Mouse (Mus musculus): ENCODE results near the gene Prkcd. TPM values are rescaled to one million over a fixed set of nuclear protein-coding genes. Genes with fewer than 3 reads are reported as not detected.

Prkcd gene
- polyA plus RNA-seq, 1 experiment from 2014 or later = 63.5 TPM

DNA sequence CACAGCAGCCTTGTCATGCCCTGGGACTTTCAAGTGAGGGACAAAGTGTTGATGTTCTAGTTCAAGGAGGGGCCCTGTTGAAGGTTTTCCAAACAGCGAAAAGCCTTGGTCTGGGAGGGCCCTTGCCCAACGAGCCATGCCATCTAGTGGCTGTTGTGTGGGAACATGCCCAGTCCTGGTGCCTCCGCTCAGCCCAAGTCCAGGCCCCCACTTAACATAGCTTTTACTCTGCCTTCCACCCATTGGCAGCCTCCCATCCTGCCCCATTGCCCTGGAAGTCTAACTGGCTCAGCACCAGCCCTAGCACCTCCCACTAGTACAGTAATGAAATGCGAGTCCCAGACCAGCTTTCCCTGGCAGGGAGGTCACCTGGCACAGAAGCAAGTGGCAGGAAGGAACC is 25.0 kb upstream of the Prkcd start:
- no peaks in the 10 kb centered on the region for H3K27me3 ChIP-seq
- no peak overlapping the region for H3K9ac ChIP-seq
- no peak overlapping the region for H3K4me3 ChIP-seq (replicated peaks)
- H3K4me1 ChIP-seq = peaks cover 13% of the 10 kb centered on the region
- no peaks in the 10 kb centered on the region for H3K36me3 ChIP-seq
- no peaks in the 10 kb centered on the region for H3K9me3 ChIP-seq (replicated peaks)
- no peak overlapping the region for H3K4me2 ChIP-seq (replicated peaks)
- 15% methylated on average over 4 of the region's 4 CpGs for WGBS
- H3K27ac ChIP-seq (replicated peaks) = no peak overlapping the region
- ATAC-seq (ENCODE audit: insufficient number of reproducible peaks, low FRiP score, low TSS enrichment, low read depth) = peak; percentile 80

DNA sequence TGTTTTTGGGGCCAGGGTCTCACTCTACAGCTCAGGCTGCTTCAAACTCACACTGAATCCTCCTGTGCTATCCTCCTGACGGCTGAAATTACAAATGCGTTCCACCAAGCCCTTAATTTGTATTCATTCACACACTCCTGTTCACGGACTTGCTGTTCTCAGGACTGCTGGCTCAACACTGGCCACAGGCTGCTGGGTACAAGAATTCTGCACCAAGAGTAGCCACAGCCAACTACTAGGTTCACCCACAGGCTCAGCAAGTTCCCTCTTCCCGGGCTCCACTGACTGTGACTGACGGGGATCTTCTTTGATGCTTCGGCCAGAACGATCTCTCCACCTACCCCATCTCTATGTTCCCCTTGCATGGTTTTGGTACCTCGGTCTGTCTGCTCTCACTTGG is 23.7 kb upstream of the Prkcd start:
- ATAC-seq (ENCODE audit: insufficient number of reproducible peaks, low FRiP score, low TSS enrichment, low read depth) = no peak
- Histone ChIP-seq H3K4me1 (peaks cover 5% of the 10 kb centered on the region; the same call in 1 of the 2 replicates), H3K4me2 (replicated peaks) (no peak overlapping the region), H3K9ac (no peak overlapping the region), H3K27ac (replicated peaks) (no peak overlapping the region), H3K9me3 (replicated peaks) (no peaks in the 10 kb centered on the region), H3K4me3 (replicated peaks) (no peak overlapping the region), H3K36me3 (no peaks in the 10 kb centered on the region), H3K27me3 (no peaks in the 10 kb centered on the region)
- 74% methylated on average over 8 of the region's 8 CpGs for WGBS

DNA sequence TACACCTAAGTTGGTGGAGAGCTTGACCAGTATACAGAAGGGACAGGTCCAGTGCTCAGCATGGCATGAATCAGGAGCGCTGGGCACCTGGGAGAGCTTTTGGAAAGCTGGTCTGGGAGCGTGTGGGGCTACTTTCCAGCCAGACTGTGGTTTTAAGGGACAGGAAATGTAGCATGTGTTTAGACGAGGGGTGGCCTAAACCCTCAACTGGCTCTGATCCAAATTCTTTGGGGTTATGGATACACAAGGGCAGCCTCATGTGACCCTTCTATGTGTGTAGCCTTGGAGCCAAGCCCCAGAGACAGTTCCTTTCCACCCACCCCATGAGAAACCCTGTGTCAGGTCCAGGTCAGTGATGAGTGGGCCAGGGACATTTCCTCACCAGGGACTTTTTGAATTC is 22.5 kb upstream of the Prkcd start:
- WGBS = 42% methylated on average over 3 of the region's 3 CpGs
- ATAC-seq (ENCODE audit: insufficient number of reproducible peaks, low FRiP score, low TSS enrichment, low read depth) = no peak
- H3K9ac ChIP-seq = no peak overlapping the region

DNA sequence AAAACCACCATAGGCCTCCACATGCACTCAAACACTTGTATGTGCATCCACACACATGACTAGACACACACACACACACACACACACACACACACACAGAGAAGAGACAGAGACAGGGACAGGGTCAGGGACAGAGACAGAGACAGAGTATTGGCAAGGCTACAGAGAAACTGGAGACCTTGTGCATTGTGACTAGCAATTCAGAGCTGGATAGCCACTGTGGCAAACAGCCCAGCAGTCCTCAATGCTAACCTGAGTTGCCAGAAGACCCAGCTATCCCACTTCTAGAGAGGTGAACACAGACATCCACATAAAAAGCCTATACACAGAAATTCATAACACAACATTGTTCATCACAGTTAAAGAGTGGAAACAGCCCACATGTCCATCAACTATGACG is 20.5 kb upstream of the Prkcd start:
- 82% methylated on average over 1 of the region's 1 CpGs for WGBS
- H3K9ac ChIP-seq = no peak overlapping the region
- 0 out of 2 replicates have a peak, but pooled peaks cover 6% of the 10 kb centered on the region for H3K4me1 ChIP-seq
- H3K36me3 ChIP-seq = no peaks in the 10 kb centered on the region
- no peak overlapping the region for H3K4me3 ChIP-seq (replicated peaks)
- H3K9me3 ChIP-seq (replicated peaks) = no peaks in the 10 kb centered on the region
- no peak overlapping the region for H3K27ac ChIP-seq (replicated peaks)
- H3K27me3 ChIP-seq = no peaks in the 10 kb centered on the region
- ATAC-seq (ENCODE audit: insufficient number of reproducible peaks, low FRiP score, low TSS enrichment, low read depth) = no peak
- H3K4me2 ChIP-seq (replicated peaks) = no peak overlapping the region

More for the DNA sequence above, 22.5 kb upstream of the Prkcd start:
- H3K36me3 ChIP-seq = no peaks in the 10 kb centered on the region
- H3K9me3 ChIP-seq (replicated peaks) = no peaks in the 10 kb centered on the region
- no peaks in the 10 kb centered on the region for H3K27me3 ChIP-seq
- H3K4me1 ChIP-seq = 0 out of 2 replicates have a peak, but pooled peaks cover 6% of the 10 kb centered on the region
- H3K4me2 ChIP-seq (replicated peaks) = no peak overlapping the region
- H3K4me3 ChIP-seq (replicated peaks) = no peak overlapping the region
- no peak overlapping the region for H3K27ac ChIP-seq (replicated peaks)

DNA sequence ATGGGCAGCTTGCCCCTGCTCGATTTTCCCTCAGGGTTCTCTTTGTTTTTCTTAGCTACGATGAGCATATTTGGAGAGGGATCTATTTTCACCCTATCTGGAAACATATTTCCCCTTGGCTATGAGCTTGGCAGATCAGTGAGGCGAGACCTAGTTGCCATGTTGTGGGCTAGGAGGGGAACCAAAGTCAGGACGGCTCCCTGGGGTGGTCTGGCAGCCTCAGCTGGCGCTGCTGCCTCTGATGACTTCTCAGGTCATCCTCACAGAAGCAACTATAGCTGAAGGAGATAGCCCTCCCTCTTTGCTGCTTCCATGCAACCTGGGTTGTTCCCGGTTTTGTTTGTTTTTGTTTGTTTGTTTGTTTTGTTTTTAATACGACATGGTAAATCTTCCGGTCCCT is 19.1 kb upstream of the Prkcd start:
- no peak overlapping the region for H3K4me3 ChIP-seq (replicated peaks)
- H3K4me2 ChIP-seq (replicated peaks) = no peak overlapping the region
- no peak overlapping the region for H3K9ac ChIP-seq
- no peak overlapping the region for H3K27ac ChIP-seq (replicated peaks)
- ATAC-seq (ENCODE audit: insufficient number of reproducible peaks, low FRiP score, low TSS enrichment, low read depth) = no peak
- H3K4me1 ChIP-seq = 0 out of 2 replicates have a peak, but pooled peaks cover 2% of the 10 kb centered on the region
- no peaks in the 10 kb centered on the region for H3K9me3 ChIP-seq (replicated peaks)
- H3K27me3 ChIP-seq = no peaks in the 10 kb centered on the region
- no peaks in the 10 kb centered on the region for H3K36me3 ChIP-seq
- WGBS = 51% methylated on average over 8 of the region's 8 CpGs

DNA sequence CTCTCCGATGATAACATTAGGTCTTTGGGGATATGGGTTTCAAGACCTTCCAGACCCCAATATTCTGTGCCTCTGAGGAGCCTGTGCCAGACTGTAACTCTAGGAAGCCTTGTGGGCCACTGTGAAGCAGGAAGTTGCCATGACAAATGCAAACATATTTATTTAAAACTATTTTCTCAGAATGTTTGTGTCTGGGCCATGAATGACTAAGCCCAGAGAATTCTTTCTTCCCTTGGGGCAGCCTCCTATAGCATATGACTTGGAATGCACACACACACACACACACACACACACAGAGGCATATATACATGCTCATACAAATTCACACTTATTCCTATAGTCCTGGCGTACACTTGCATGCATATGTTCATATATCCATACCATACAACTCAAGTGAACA is 18.0 kb upstream of the Prkcd start:
- Histone ChIP-seq H3K36me3 (no peaks in the 10 kb centered on the region), H3K4me2 (replicated peaks) (no peak overlapping the region), H3K4me1 (0 out of 2 replicates have a peak, but pooled peaks cover 2% of the 10 kb centered on the region), H3K27ac (replicated peaks) (no peak overlapping the region), H3K27me3 (no peaks in the 10 kb centered on the region), H3K9ac (no peak overlapping the region), H3K4me3 (replicated peaks) (no peak overlapping the region), H3K9me3 (replicated peaks) (no peaks in the 10 kb centered on the region)
- 94% methylated on average over 2 of the region's 2 CpGs for WGBS
- no peak for ATAC-seq (ENCODE audit: insufficient number of reproducible peaks, low FRiP score, low TSS enrichment, low read depth)

DNA sequence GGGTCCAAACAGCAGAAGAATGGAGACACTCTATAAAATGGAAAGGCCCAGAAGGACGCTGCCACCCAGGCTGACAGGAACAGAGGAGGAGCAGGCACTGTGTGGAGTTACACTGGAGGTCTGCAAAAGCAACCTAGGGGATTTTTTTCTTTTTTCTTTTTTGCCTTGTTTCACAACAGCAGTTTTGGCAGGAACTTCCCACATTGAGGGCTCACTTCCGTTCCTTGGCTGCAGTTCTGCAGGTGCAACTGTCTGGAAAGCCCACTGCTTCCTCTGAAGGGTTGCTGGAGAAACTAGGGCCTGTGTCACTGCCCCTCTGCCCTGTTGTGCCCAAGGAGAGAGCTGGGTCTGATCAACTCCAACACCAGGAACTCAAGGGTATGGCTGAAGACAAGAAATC is 15.7 kb upstream of the Prkcd start:
- WGBS = 67% methylated on average over 2 of the region's 2 CpGs
- Histone ChIP-seq H3K4me2 (replicated peaks) (no peak overlapping the region), H3K9ac (no peak overlapping the region), H3K27me3 (no peaks in the 10 kb centered on the region), H3K4me3 (replicated peaks) (no peak overlapping the region), H3K4me1 (peaks cover 12% of the 10 kb centered on the region; the same call in 1 of the 2 replicates), H3K9me3 (replicated peaks) (no peaks in the 10 kb centered on the region), H3K36me3 (no peaks in the 10 kb centered on the region), H3K27ac (replicated peaks) (no peak overlapping the region)
- ATAC-seq (ENCODE audit: insufficient number of reproducible peaks, low FRiP score, low TSS enrichment, low read depth) = no peak

DNA sequence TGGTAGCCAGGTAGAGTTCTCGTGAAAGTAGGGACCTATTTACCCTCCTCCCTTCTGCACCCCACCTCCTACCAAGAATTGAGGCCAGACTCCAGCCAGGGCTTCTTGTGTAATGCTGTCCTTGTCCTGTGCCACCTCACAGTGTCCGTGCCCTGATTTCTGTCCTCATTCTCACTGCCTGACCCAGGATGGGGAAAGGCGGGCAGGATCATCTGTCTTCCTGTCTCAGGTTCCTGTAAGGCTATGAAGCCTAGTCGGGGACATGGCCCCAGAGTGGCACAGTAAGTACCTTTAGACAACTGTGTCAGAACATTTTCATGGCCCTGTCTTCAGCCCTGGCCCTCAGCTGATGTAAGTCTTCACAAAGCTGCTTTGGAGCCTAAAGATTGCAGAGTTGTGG is 12.7 kb upstream of the Prkcd start:
- H3K4me3 ChIP-seq (replicated peaks) = no peak overlapping the region
- no peaks in the 10 kb centered on the region for H3K9me3 ChIP-seq (replicated peaks)
- H3K9ac ChIP-seq = no peak overlapping the region
- no peaks in the 10 kb centered on the region for H3K27me3 ChIP-seq
- no peaks in the 10 kb centered on the region for H3K36me3 ChIP-seq
- H3K27ac ChIP-seq (replicated peaks) = no peak overlapping the region
- ATAC-seq (ENCODE audit: insufficient number of reproducible peaks, low FRiP score, low TSS enrichment, low read depth) = no peak
- H3K4me1 ChIP-seq = peaks cover 13% of the 10 kb centered on the region; the same call in 1 of the 2 replicates
- 76% methylated on average over 4 of the region's 4 CpGs for WGBS
- no peak overlapping the region for H3K4me2 ChIP-seq (replicated peaks)

DNA sequence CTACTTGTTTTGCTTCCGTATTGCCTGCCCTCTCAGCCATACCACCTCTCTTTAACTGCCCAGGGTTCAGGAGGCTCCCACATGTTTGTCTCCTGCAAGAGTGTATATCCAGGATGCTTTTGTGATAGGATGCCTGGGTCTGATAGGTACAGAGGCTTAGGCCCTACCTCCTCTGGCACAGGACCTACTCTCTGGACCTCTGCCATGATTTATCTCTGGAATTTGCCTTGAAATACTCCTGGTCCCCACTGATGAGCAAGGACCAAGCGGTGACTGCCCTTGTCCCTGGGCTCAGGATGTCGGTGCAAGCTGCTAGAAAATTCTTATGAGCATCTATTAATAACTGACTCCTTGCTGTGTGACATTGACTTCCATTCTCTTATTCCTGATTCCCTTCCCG is 12.0 kb upstream of the Prkcd start:
- H3K4me3 ChIP-seq (replicated peaks) = no peak overlapping the region
- H3K27me3 ChIP-seq = no peaks in the 10 kb centered on the region
- H3K9me3 ChIP-seq (replicated peaks) = no peaks in the 10 kb centered on the region
- H3K4me1 ChIP-seq = peaks cover 13% of the 10 kb centered on the region; the same call in 1 of the 2 replicates
- 84% methylated on average over 4 of the region's 4 CpGs for WGBS
- no peak overlapping the region for H3K4me2 ChIP-seq (replicated peaks)
- H3K9ac ChIP-seq = no peak overlapping the region
- no peak for ATAC-seq (ENCODE audit: insufficient number of reproducible peaks, low FRiP score, low TSS enrichment, low read depth)
- no peaks in the 10 kb centered on the region for H3K36me3 ChIP-seq
- no peak overlapping the region for H3K27ac ChIP-seq (replicated peaks)

DNA sequence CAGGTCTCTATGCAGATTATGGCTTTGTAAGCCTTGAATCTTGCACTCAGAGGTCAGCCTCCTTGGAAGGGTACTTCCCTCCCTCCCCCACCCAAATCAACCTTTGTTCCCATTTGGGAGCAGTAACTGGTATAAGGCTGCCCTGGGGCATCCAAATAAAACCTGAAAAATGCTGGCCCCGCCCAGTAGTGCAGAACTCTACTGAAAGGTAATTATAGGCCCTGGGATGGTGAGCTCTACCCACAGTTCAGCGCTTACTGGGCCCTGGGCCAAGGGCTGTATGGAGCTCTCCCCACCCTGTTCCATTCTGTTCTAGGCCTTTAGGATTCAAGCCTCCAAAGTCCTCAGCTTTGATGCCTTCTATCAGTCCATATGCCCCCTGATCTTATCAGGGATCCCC is 11.1 kb upstream of the Prkcd start:
- ATAC-seq (ENCODE audit: insufficient number of reproducible peaks, low FRiP score, low TSS enrichment, low read depth) = 0 out of 2 replicates have a peak, but pooled peaks have one; percentile 75
- 42% methylated on average over 2 of the region's 2 CpGs for WGBS
- Histone ChIP-seq H3K36me3 (no peaks in the 10 kb centered on the region), H3K27me3 (no peaks in the 10 kb centered on the region), H3K4me1 (peaks cover 13% of the 10 kb centered on the region; the same call in 1 of the 2 replicates), H3K4me3 (replicated peaks) (no peak overlapping the region), H3K9ac (no peak overlapping the region), H3K4me2 (replicated peaks) (no peak overlapping the region), H3K27ac (replicated peaks) (no peak overlapping the region), H3K9me3 (replicated peaks) (no peaks in the 10 kb centered on the region)

DNA sequence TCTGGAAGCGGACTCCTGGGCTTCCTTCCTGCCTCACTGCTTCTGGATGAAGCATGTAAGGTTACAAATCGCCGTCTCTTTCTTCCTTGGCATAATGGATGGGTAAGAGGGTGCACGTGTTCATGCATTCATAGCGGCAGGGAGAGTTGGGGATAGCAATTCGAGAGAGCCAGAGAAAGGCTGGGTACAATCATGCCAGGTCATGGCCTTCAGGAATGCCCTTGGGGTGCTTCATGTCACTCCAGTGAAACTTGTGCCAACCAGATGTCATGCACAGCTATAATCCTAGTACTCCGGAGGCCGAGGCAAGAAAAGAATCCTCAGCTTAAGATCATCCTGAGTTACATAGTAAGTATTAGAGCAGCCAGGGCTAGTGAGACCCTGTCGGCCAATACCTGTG is 10.5 kb upstream of the Prkcd start:
- Histone ChIP-seq H3K9me3 (replicated peaks) (no peaks in the 10 kb centered on the region), H3K4me2 (replicated peaks) (no peak overlapping the region), H3K4me3 (replicated peaks) (no peak overlapping the region), H3K36me3 (no peaks in the 10 kb centered on the region), H3K4me1 (peaks cover 18% of the 10 kb centered on the region), H3K27ac (replicated peaks) (no peak overlapping the region), H3K27me3 (no peaks in the 10 kb centered on the region), H3K9ac (no peak overlapping the region)
- no peak for ATAC-seq (ENCODE audit: insufficient number of reproducible peaks, low FRiP score, low TSS enrichment, low read depth)
- WGBS = 55% methylated on average over 9 of the region's 9 CpGs

DNA sequence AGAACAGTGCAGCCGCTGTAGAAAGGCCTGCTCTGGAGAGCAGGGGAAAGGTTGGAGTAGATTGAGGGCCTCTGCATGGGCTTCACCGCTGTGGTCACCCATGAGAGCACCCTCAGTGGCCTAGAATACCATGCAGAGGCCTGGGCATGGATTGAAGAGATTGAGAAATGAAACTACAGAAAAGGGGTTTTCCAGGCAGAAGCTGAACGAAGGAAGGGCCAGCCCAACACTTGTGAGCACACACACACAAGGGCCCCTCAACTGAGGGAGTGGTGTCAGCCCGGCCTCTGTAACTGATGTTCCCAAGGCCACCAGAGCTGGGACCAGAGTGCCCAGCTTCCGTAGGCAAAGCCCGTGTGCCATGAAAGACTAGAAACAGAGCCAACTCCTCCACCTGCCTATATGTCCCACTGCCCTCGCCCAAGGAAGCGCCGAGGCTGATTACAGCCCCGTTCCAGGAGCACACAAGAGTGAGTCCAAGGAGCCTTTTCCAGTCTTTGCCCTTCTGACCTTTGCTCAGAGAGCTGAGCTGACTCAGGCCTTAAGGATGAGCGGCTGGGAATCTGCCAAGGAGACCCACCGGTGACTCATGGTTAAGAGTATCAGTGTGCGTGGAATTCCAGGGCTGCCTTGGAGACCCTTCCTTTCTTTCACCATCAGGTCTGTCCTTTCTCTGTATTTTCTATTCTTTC is 9.4 kb upstream of the Prkcd start:
- no peak for ATAC-seq (ENCODE audit: insufficient number of reproducible peaks, low FRiP score, low TSS enrichment, low read depth)
- 78% methylated on average over 13 of the region's 13 CpGs for WGBS
- Histone ChIP-seq H3K9me3 (replicated peaks) (no peaks in the 10 kb centered on the region), H3K27ac (replicated peaks) (no peak overlapping the region), H3K9ac (no peak overlapping the region), H3K36me3 (no peaks in the 10 kb centered on the region), H3K4me3 (replicated peaks) (no peak overlapping the region), H3K27me3 (no peaks in the 10 kb centered on the region), H3K4me1 (peaks cover 23% of the 10 kb centered on the region), H3K4me2 (replicated peaks) (no peak overlapping the region)
